In the genomic region with DNA sequence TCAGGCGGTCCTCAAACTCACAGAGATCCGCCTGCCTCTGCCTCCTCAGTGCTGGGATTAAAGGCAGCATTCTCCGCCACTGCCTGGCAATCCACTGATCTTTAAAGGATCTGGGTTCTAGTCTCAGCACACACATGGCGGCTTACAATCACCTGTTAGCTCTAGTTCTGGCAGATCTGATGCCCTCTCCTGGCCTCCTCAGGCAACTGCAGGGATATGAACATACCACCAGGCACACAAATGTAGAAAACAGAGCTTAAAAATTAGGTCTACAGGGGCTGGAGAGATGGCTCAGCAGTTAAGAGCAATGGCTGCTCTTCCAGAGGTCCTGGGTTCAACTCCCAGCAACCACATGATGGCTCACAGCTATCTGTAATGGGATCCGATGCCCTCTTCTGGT, we compare ENCODE assay signal across 16 mouse cellular contexts.
A peak's percentile ranks its signal among the peaks of the same experiment; 100 is the strongest.
DNase-seq lines count a peak whose midpoint lies in the region; ATAC-seq and TF ChIP-seq lines count a peak whose summit lies in the region.
"Had no signal": no experiment of that assay in that cellular context is flagged by ENCODE, and none has a peak within 500 bp of the region (broad histone marks: within the 10 kb centered on the region; RNA-seq: fewer than 3 reads in every experiment).

No protein-coding gene starts in this region.

- no peak for ATAC-seq in megakaryocyte, adult 5-6 weeks (ENCODE audit: poor library complexity, severe bottlenecking)
- ATAC-seq: forebrain, embryonic 16.5 days had no signal

- no peak overlapping the region for H3K4me3 ChIP-seq in layer of hippocampus, adult 2 months
- H3K4me3 ChIP-seq: hindbrain, embryonic 13.5 days had no signal

- DNase-seq in layer of hippocampus, adult 2 months (ENCODE audit: low spot score in 2 of 2): no peak
- DNase-seq in layer of hippocampus, postnatal 14 days (ENCODE audit: low spot score in 2 of 2): no peak
- DNase-seq in 3134 (ENCODE audit: extremely low read depth, insufficient read length, low spot score) (peak; percentile 20), 416B (ENCODE audit: low read depth) (peak; percentile 36), ZHBTc4 (ENCODE audit: low read depth, low spot score) (peak; percentile 81)
- DNase-seq in cerebellum, postnatal 36 days: no peak
- DNase-seq: cerebellum, adult 9-10 months; embryo, embryonic 11 days; gastrocnemius, postnatal 36 days; kidney, adult 9 months; left cerebral cortex, postnatal 4 days; lung, adult 18-20 months; right cerebral cortex, postnatal 25 days had no signal

- H3K27ac ChIP-seq in layer of hippocampus, adult 2 months: no peak overlapping the region
- H3K27ac ChIP-seq: hindbrain, embryonic 13.5 days had no signal

- TF ChIP-seq CTCF in layer of hippocampus, adult 2 months (conservative IDR thresholded peaks at IDR 0.05): peak; percentile 48

Comparison
In these comparisons a context has a peak if more than half of its experiments do, and no peak if none do; other contexts are left out.
1. DNase-seq: peak in 3134 (single experiment), 416B (single experiment) and ZHBTc4 (single experiment); none in layer of hippocampus, adult 2 months (0 of 2), layer of hippocampus, postnatal 14 days (0 of 2) and cerebellum, postnatal 36 days (0 of 2).